ENCODE assay signal across 14 mouse cellular contexts in the genomic region with DNA sequence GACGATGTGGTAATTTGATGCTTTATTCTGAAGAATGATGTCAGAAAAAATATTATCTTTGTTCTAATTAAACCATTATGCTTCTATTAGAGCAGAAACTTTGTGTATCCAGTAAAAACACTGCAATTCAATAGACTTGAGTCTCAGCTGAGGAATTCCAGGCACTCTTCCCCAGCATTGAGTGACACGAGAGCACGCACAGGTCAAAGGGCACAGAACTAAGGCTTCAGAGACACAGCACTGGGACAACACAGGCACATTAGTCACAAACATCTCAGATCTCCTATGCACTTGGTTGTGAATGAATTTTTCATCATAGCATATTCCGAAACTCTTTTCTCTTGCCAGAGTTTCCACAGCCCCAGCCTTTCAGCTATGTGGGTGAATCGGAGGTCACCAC. TPM values are rescaled to one million over a fixed set of nuclear protein-coding genes. Genes with fewer than 3 reads are reported as not detected.
"Had no signal": no experiment of that assay in that cellular context is flagged by ENCODE, and none has a peak within 500 bp of the region (broad histone marks: within the 10 kb centered on the region; RNA-seq: fewer than 3 reads in every experiment).

No protein-coding gene starts in this region.

- H3K4me1 ChIP-seq: limb, embryonic 15.5 days; liver, embryonic 13.5 days; neural tube, embryonic 15.5 days had no signal

- H3K4me3 ChIP-seq: limb, embryonic 15.5 days; liver, embryonic 13.5 days; midbrain, embryonic 10.5 days; myocyte; neural tube, embryonic 15.5 days had no signal

- H3K27ac ChIP-seq: kidney, postnatal 0 days; limb, embryonic 15.5 days; liver, embryonic 13.5 days; midbrain, embryonic 10.5 days; neural tube, embryonic 15.5 days had no signal

- H3K9ac ChIP-seq: limb, embryonic 15.5 days; liver, embryonic 13.5 days; liver, postnatal 0 days; neural tube, embryonic 15.5 days had no signal

- DNase-seq: kidney, adult 9 months; kidney, postnatal 36 days; layer of hippocampus, adult 9-11 months; layer of hippocampus, postnatal 36 days; liver, embryonic 13.5 days; liver, postnatal 0 days; midbrain, embryonic 14.5 days; thymus, adult 18-20 months; thymus, postnatal 14 days had no signal

- ATAC-seq: liver, postnatal 0 days had no signal

- H3K4me2 ChIP-seq: limb, embryonic 15.5 days; liver, embryonic 13.5 days; neural tube, embryonic 15.5 days had no signal

- H3K36me3 ChIP-seq: limb, embryonic 15.5 days; liver, embryonic 13.5 days; midbrain, embryonic 10.5 days; neural tube, embryonic 15.5 days had no signal

- H3K27me3 ChIP-seq: limb, embryonic 15.5 days; liver, embryonic 13.5 days; neural tube, embryonic 15.5 days had no signal

- H3K9me3 ChIP-seq: limb, embryonic 15.5 days; liver, embryonic 13.5 days; midbrain, embryonic 10.5 days; neural tube, embryonic 15.5 days had no signal

RNA-seq across cellular contexts. Expression of gene C1qtnf7, which starts 37.4 kb away (rescaled TPM):
- polyA plus RNA-seq: myocyte had no signal
